Mouse (Mus musculus) kidney, adult 2 months (tissue): ENCODE measurements around the gene Slc44a5. TPM values are rescaled to one million over a fixed set of nuclear protein-coding genes. Genes with fewer than 3 reads are reported as not detected.

Source experiments
- DNase-seq: peaks from one replicate; pipeline ENCODE4 v3.0.0; 2021
- H3K27ac ChIP-seq: fragments of 200-500 bp; 2 replicates; pipeline ENCODE4 v1.5.1; 2012; ENCODE audit warnings: low read depth, low read length, control low read depth, inconsistent platforms; ENCODE audit not compliant: insufficient read depth
- H3K27me3 ChIP-seq: fragments of 200-500 bp; replicated peaks from 2 replicates; pipeline ENCODE4 v1.6.1; 2012; ENCODE audit warnings: mild to moderate bottlenecking, moderate library complexity, low read length, inconsistent platforms; ENCODE audit not compliant: control insufficient read depth, insufficient read depth
- H3K36me3 ChIP-seq: fragments of 200-500 bp; 2 replicates; pipeline ENCODE4 v1.6.1; 2012; ENCODE audit warnings: mild to moderate bottlenecking, moderate library complexity, low read length, inconsistent platforms; ENCODE audit not compliant: control insufficient read depth, insufficient read depth
- H3K4me1 ChIP-seq: fragments of 200-500 bp; 2 replicates; pipeline ENCODE4 v1.6.1; 2011; ENCODE audit warnings: low read length; ENCODE audit not compliant: control insufficient read depth, insufficient read depth
- H3K4me3 ChIP-seq: fragments of 200-500 bp; 2 replicates; pipeline ENCODE4 v1.5.1; 2011; ENCODE audit warnings: mild to moderate bottlenecking, low read depth, low read length, control low read depth; ENCODE audit not compliant: insufficient read depth
- CTCF ChIP-seq: fragments of 200-500 bp; conservative IDR thresholded peaks from 2 replicates; pipeline ENCODE4 v1.5.1; 2011; ENCODE audit warnings: low read depth, mild to moderate bottlenecking, control low read depth, low read length, moderate library complexity, mixed read lengths; ENCODE audit not compliant: insufficient read depth, insufficient read length
- POLR2A ChIP-seq: fragments of 200-500 bp; IDR thresholded peaks from one replicate; pipeline ENCODE4 v1.6.1; 2011; ENCODE audit warnings: low read depth, low read length, control low read depth
- WGBS: fragments of 180-500 bp; shearing (Covaris S2); methylation state at CpG from one replicate; pipeline ENCODE4 v1.1.7; 2018; 5-methylcytosine and 5-hydroxymethylcytosine counted together
- polyA plus RNA-seq: library from polyadenylated mRNA; depleted of rRNA; stranded (reverse); fragments of >200 nt; gene quantifications from 2 replicates; pipeline ENCODE4 v1.2.3, GENCODE M21; 2012

Slc44a5 gene
- polyA plus RNA-seq, 1 experiment = 0.03 TPM

GRCm38 (mm10) chr3:153969451-153969850 is 3.8 kb upstream of the Slc44a5 start:
- Histone ChIP-seq H3K27ac (no peak overlapping the region), H3K4me1 (0 out of 2 replicates have a peak, but pooled peaks cover 2% of the 10 kb centered on the region), H3K27me3 (0 out of 2 replicates have a peak, but pooled peaks cover 1% of the 10 kb centered on the region), H3K4me3 (no peak overlapping the region), H3K36me3 (no peaks in the 10 kb centered on the region)
- TF ChIP-seq CTCF (no peak), POLR2A (no peak)
- WGBS = 81% methylated on average over 4 of the region's 4 CpGs
- DNase-seq = no peak

- DNase-seq = no peak
- Histone ChIP-seq H3K36me3 (no peaks in the 10 kb centered on the region), H3K27ac (no peak overlapping the region), H3K4me3 (no peak overlapping the region), H3K4me1 (0 out of 2 replicates have a peak, but pooled peaks cover 2% of the 10 kb centered on the region), H3K27me3 (0 out of 2 replicates have a peak, but pooled peaks cover 1% of the 10 kb centered on the region)
- 8% methylated on average over 21 of the region's 21 CpGs for WGBS
- TF ChIP-seq CTCF = no peak
- TF ChIP-seq POLR2A = no peak
Measured at GRCm38 (mm10) chr3:153973949-153974760, 919 bp downstream of the Slc44a5 start.

- H3K27ac ChIP-seq = no peak overlapping the region
- no peaks in the 10 kb centered on the region for H3K36me3 ChIP-seq
- no peak overlapping the region for H3K4me3 ChIP-seq
- 14% methylated on average over 6 of the region's 6 CpGs for WGBS
- no peak for DNase-seq
- 0 out of 2 replicates have a peak, but pooled peaks cover 1% of the 10 kb centered on the region for H3K27me3 ChIP-seq
- 0 out of 2 replicates have a peak, but pooled peaks cover 2% of the 10 kb centered on the region for H3K4me1 ChIP-seq
- TF ChIP-seq POLR2A (no peak), CTCF (no peak)
Measured at GRCm38 (mm10) chr3:153975060-153975459, 1.8 kb downstream of the Slc44a5 start.

- Histone ChIP-seq H3K27ac (no peak overlapping the region), H3K4me1 (0 out of 2 replicates have a peak, but pooled peaks cover 2% of the 10 kb centered on the region), H3K4me3 (no peak overlapping the region), H3K36me3 (no peaks in the 10 kb centered on the region), H3K27me3 (0 out of 2 replicates have a peak, but pooled peaks cover 1% of the 10 kb centered on the region)
- WGBS = 77% methylated on average over 7 of the region's 7 CpGs
- no peak for DNase-seq
- TF ChIP-seq POLR2A = no peak
- no peak for TF ChIP-seq CTCF
Measured at GRCm38 (mm10) chr3:153975791-153976190, 2.6 kb downstream of the Slc44a5 start.

GRCm38 (mm10) chr3:153980611-153981010 is 7.4 kb downstream of the Slc44a5 start:
- DNase-seq = no peak
- H3K27me3 ChIP-seq = no peaks in the 10 kb centered on the region
- H3K36me3 ChIP-seq = no peaks in the 10 kb centered on the region
- H3K4me3 ChIP-seq = no peak overlapping the region
- WGBS = 51% methylated on average over 2 of the region's 2 CpGs
- H3K4me1 ChIP-seq = no peaks in the 10 kb centered on the region
- H3K27ac ChIP-seq = no peak overlapping the region
- TF ChIP-seq CTCF (no peak), POLR2A (no peak)

GRCm38 (mm10) chr3:153984428-153985340 is 11.4 kb downstream of the Slc44a5 start:
- no peaks in the 10 kb centered on the region for H3K27me3 ChIP-seq
- no peaks in the 10 kb centered on the region for H3K36me3 ChIP-seq
- H3K4me1 ChIP-seq = no peaks in the 10 kb centered on the region
- 45% methylated on average over 10 of the region's 10 CpGs for WGBS
- no peak overlapping the region for H3K4me3 ChIP-seq
- TF ChIP-seq CTCF = peak; percentile 64
- no peak for TF ChIP-seq POLR2A
- no peak overlapping the region for H3K27ac ChIP-seq
- peak; percentile 34 for DNase-seq
